Mouse (Mus musculus): Measurements from ENCODE around the gene Rhox11.
"Not testable (repeated sequence)": the region's sequence is repeated elsewhere in the genome, so short reads cannot be mapped to it uniquely, and the experiment has no call there.

Gene Rhox11

GRCm38 (mm10) chrX:38085041-38085440, at the start of gene Rhox11:
TSS of gene Rhox11 (minus strand) at chrX:38085141.
- DNase-seq (ENCODE audit: low spot score in 2 of 2), result no peak

- no peak for DNase-seq (ENCODE audit: low spot score in 2 of 2)
Observed at GRCm38 (mm10) chrX:38121478-38121877, 36.5 kb upstream of the Rhox11 start.

- no peak for DNase-seq (ENCODE audit: low spot score in 2 of 2)
Observed at GRCm38 (mm10) chrX:38120982-38121381, 36.0 kb upstream of the Rhox11 start, which contains the start of gene Rhox13. TSS of gene Rhox13 (plus strand) at chrX:38121219.

- DNase-seq (ENCODE audit: low spot score in 2 of 2), result no peak
Observed at GRCm38 (mm10) chrX:38110807-38111206, 25.9 kb upstream of the Rhox11 start, which contains the start of gene Rhox12. TSS of gene Rhox12 (minus strand) at chrX:38110907.

GRCm38 (mm10) chrX:38084226-38084625, 715 bp downstream of the Rhox11 start:
- DNase-seq (ENCODE audit: low spot score in 2 of 2), result peak; percentile 13 to 69

GRCm38 (mm10) chrX:38066175-38066574, 18.8 kb downstream of the Rhox11 start, which contains the start of gene Rhox10:
TSS of gene Rhox10 (plus strand) at chrX:38066475.
- no peak for DNase-seq (ENCODE audit: low spot score in 2 of 2)

GRCm38 (mm10) chrX:38061544-38061943, 23.4 kb downstream of the Rhox11 start:
- no peak for DNase-seq (ENCODE audit: low spot score in 2 of 2)

- not testable (repeated sequence) for DNase-seq (ENCODE audit: low spot score in 2 of 2)
Observed at GRCm38 (mm10) chrX:38043014-38043413, 41.9 kb downstream of the Rhox11 start, which contains the start of gene Btg1-ps2. TSS of gene Btg1-ps2 (minus strand) at chrX:38043114.

GRCm38 (mm10) chrX:38039666-38040065, 45.3 kb downstream of the Rhox11 start:
- DNase-seq (ENCODE audit: low spot score in 2 of 2), result no peak

- peak in 1 of 2 experiments; percentile 34 for DNase-seq (ENCODE audit: low spot score in 2 of 2)
Observed at GRCm38 (mm10) chrX:38033841-38034240, 51.1 kb downstream of the Rhox11 start.
